Mouse (Mus musculus) right cerebral cortex, adult 18-20 months (tissue): ENCODE data around the gene Arhgef28.

Experiments
- DNase-seq: peaks from one replicate; pipeline ENCODE4 v3.0.0; 2022; ENCODE audit warnings: mixed read lengths

Gene Arhgef28

DNA sequence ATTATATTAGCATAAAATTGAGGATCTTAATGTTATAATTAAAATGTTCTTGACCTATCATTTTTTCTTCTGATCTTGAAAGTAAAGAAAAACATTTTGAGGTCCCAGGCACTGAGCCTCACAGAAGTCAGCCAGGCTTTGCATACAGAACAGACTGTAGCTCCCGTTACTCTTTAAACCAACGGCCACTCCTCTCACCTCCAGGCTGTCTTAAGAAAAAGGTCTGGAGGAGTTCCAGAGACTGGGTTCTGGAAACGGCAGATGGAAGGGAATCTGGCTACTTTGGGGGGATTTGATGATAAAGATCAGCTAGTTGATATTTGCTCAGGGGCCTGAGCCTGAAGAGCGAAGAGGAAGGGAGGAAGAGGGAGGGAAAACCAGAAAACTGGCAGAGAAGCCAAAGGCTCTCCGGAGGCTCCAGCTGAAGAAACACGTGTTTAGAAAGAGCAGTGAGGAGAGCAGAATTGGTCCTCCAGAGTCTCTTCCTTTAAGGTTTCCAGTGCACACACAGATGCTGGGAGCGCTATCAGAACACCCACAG, 251.2 kb downstream of the Arhgef28 start:
- DNase-seq = no peak

DNA sequence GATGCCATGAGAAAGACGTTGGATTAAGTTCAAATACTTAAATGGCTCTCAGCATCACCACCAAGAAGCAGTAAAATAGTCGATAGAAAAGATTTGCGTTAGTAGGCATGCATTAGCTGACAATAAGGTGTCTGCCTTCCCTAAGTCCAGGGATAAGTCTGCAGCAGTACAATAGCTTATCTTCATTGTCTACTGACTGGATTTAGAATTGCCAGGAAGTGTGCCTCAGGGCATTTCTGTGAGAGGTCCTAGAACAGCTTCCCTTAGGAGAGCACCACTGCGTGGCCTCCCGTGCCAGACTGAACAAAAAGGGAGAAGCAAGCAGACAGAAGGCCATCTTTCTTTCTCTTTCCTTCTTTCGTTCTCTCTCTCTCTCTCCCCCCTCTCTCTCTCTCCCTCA, 252.2 kb downstream of the Arhgef28 start:
- no peak for DNase-seq

DNA sequence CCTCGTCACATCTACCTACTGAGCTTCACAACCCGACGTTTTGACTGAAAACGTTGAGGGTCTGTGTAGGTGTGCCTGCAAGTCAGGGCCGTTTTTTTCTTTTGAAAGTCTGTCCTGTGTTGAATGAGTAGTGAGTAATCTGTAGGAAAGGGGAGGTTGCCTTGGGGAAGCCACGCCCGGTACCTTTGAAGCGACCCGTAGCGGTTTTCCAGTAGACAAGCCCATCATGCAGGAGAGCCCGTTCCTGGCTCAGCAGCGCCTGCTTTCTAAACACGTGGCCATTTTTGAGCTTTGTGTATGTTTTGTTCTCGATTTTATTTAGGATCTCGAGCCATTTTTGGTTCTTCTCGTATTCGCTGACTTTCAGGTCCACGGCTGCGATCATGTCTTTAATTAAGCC, 252.7 kb downstream of the Arhgef28 start:
- DNase-seq = no peak

DNA sequence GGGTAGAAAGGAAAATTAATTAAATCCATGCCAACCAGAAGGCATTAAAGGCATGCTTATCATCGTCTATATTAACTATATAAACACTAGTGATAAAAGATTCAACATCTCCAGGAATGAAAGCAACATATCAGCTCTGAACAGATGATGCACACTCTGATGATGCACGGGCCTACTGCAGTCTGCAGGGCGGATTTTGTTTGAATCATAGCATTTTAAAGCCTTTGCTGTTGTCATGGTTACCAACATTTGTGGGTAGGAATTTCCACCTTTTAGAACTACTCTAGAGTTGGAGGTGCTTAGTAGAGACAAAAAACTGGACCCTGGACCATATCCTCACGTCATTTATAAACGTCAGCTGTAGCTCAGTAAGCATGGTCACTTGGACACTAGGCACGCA, 257.4 kb downstream of the Arhgef28 start:
- no peak for DNase-seq

DNA sequence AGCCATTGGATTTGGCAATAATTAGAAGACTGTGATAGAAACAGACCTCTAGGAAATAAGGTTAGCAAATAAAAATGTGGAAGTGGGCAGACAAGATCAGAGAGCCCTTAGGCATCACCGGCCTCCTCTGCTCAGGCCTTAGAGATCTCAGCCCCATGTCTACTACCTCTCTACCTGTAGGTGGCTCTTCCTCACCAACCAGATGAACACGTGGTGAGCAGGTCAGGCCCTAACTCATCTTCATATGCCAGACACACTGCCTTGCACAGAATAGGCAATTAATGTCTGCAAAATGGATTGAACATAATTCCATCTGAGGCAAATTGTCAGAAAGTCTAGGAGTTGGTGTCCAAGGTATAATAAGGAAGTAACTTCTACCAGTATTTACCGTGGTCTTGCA, 258.6 kb downstream of the Arhgef28 start:
- no peak for DNase-seq

DNA sequence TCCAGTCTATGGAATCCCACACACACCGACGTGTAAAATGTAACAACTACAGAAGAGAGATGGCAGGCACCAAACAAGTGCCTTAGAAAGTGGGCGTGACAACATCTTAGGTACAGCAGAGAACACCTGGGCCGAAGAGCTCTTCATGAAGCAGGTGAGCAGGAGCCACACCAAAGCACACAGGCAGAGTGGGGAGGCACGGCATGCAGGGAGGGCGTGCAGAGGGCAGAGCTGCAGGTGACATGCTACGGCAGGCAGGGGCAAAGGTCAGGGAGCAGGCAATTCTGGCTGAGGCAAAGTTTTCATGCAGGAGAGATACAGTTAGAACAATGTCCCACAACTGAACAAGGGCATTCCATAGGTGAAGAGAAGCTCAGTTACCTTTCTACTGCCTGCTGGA, 259.8 kb downstream of the Arhgef28 start:
- DNase-seq = no peak

DNA sequence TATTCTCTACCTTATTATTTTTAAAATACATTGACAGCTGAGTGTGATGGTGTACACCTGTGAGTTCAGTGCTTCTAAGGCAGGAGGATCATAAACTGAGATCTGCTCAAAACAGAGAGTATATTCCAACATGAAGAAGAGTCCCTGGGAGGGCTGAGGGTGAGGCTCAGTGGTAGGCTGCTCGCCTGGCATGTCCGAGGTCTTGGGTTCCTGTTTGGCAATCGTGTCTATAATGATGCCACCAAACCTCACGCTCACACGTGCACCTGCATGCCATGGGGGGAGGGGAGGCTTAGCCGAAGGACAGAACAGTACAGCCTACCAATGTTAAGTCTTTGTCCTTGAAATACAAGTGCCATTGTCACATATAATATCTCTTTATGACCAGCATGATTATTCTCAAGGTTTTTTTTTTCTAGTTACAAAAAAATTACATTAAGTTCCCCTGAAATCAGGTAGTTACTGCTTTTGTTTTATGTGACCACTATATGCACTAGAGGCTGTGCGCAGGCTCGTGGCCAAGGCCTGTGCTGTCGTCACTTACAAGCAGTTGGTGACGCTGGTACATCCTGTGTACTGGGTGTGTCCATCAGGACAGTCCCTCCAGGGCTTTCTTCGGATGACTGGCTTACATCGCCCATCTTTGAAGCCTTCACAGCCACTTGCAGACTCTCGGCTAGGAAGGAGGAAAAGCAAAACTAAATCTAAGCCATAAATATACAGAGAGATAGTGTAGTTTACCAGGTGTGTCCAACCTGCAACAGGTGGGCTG, 264.1 kb downstream of the Arhgef28 start:
- no peak for DNase-seq

DNA sequence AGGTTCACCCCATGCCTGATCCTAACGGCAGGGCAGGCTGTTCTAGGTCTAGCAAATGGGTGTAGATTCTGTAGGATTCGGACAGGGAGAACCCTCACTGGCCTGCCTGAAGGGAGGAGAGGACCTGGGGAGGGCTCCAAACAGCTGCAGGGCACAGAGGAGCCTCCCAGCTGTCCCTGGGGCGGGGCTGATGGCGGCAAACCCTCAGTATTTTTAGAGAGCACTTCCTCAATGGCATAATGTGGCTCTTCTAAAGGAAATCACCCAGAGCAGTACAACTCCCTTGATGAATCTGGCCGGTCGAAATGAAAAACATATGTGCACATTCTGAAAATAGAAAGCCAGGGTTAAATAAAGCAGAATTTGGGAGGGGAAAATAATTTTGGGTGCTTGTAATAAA, 265.1 kb downstream of the Arhgef28 start:
- no peak for DNase-seq

DNA sequence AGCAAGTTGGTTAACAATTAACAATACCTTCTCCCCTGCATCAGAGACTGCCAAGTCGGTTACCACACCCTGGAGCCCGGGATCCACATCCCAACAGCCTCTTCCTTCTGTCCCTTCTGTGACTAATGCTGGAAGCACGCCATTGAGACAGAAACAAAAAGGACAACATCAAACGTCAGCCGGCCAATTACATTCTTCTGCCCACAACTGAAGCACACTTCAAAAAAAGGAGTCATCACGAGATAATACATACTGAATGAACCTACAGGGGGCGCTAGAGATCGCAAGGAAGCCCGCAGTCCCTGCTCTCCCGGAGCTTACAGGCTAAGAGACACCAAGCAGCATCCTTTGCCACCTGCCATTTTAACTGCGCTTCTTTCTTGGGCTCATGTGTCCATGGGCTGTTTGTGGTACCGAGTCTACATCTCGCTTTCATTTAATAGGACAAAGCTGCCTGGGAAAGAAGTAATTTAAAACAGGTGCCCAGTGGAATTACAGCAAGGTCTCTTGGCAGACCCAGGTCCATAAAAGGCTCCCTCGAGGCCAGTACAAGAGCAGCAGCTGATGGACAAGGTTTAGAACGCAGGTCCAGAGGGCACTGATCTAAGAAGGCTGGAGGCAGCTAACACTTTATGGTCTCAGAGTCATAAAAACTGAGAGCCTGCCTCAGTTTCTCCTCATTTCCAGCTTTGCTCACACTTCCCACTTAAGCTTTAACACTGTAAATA, 266.6 kb downstream of the Arhgef28 start:
- DNase-seq = no peak

DNA sequence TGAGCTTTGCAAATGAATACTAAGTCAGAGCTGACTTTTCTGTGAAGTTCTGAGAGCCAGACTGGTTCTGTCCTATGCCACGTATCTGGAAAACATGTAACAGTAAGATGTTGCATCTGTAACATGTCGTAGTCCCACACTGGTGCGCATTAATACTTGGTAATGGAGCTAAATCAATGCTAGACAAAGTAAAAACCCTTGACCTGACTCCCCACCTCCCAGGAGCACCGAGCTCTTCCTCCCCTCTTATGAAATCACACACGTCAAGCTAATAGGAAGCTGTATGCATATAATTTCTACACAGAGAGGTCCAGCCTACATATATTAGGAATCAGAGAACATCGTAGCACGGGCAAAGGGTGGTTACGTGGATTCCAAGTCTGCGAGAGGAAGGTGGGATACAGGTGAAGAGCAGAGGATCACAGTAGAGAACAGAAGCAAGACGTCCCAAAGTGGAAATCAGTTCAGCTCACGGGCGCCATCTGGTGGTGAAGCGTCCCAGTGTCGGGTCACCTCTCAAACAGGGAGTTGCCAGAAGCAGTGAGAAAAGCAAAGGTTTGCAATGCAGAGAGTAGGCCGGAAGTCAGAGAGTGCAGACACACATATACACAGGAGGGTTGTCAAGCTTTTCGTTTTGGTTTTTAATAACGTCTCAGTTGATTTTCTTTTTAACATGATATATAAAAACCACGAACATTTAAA, 267.5 kb downstream of the Arhgef28 start:
- peak; percentile 87 for DNase-seq

DNA sequence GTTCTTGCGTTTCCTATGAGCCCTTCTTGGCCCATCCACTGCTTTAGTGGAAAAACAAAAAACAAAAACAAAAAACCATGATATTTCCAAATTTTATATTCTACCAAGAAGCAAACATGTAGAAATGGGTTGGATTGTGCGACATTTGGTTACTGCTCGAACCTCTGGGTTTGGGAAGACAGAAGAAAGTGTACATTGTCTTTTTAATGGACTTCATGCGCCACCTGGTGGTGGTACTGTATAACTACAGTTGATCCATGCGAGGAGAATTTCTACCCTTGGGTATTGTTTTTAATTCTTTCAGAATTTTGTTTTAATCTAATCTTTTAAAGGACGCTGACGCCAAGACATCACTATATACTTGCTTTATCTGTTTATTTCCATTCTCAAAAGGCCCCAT, 268.3 kb downstream of the Arhgef28 start:
- peak; percentile 60 for DNase-seq

DNA sequence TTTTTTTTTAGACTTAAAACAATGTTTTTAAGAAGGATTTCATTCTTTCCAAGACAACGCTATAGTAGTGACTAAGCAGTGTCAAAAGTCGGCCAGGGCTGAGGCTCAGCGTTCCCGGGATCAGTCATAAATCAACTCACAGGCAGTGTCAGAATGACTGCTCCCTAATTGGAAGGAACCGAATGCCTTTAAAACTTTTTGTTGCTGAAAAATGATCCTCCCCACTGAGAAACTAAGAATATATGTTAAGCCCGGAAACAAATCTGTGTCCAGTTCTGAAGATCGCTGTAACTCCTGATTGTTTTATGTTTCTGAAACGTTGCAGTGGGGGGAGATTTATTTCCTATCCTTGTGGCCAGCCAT, 278.1 kb downstream of the Arhgef28 start:
- DNase-seq = no peak

DNA sequence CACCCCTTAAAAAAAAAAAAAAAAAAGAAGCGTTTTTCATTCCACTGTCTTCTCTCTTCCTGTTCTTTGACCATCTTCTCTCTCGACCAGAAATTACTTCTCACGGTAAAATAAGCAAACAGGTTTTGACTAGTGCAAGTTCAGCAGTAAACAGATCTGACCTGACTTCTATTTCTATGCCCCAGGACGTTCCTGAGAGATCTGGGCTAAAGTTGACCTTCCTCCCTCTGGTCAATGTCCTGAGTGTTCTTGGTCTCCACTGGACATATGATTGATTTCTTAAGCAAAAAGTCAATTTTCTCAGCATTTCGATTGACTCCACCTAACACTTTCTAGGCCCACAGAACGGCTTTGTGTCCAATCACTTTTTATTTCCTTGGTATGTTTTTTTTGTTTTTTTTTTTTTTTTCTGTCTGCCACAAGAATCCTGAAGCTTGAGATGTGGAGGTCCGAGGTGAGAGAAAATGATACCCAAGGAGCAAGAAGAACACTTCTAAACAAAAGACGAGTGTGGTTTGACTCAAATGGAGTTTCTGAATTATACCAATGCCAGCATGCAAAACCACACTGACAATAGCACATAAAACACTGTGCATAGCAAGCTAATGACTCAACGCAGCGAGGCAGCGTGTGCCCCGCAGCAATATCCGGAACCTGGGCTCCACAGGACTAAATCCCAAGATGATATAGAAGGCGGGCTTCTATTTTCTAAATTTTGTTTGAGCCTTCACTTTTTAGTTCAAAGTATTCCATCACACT, 278.7 kb downstream of the Arhgef28 start:
- no peak for DNase-seq

DNA sequence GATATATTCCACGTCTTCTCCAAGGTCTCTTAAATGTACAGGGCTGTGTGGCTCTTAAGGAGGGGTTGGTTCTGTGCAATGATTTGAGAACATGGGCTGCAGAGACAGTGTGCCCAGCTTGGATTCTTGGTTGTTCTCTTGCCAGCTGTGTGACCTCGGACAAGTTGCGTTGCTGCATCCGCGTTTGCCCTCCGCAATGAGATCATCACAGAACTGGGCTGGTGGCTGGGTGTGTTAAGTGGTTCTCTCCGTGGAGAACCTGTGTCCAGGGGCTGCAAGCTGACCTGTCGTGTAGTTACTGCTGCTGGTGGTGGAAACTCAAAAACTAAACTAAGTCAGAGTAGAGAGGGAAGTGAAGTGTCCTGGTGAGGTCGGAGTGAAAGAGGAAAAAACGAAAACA, 279.9 kb downstream of the Arhgef28 start:
- DNase-seq = no peak

DNA sequence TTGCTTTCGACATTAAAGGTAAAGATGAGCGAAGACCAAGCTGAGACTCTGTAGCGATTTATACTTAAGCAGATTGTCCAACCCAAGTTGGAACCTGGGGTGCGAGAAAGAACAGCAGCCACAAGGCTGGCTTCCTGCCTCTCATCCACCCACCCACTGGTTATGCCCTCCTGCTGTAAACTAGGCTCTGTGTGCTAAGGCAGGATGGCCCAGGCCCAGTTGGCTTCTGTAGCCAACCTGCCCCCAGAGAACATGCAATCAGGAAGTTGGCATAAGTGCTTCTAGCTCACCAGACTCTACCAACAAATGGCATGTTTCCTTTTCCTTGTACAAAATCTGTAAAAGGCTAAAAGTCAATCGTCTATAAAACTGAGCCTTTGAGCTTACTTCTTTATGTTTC, 283.2 kb downstream of the Arhgef28 start:
- DNase-seq = peak; percentile 48

DNA sequence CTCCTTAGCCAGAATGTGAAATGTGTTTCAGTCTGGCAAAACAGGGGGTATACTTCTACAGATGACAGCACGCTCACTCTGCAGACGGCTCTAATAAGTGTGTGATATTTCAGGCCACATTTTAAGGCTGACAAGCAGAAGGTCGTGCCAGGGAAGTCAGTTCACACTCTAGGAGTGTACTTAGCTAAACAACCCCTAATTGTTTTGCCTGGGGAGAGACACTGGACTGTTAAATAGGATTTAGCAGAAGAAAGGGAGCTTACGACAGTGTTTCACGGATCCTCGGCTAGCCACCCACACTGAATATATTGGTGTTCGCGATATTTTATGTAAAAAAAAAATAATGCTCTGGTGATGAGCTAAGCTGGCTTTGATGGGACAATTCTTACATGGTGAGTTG, 286.6 kb downstream of the Arhgef28 start:
- DNase-seq = no peak

DNA sequence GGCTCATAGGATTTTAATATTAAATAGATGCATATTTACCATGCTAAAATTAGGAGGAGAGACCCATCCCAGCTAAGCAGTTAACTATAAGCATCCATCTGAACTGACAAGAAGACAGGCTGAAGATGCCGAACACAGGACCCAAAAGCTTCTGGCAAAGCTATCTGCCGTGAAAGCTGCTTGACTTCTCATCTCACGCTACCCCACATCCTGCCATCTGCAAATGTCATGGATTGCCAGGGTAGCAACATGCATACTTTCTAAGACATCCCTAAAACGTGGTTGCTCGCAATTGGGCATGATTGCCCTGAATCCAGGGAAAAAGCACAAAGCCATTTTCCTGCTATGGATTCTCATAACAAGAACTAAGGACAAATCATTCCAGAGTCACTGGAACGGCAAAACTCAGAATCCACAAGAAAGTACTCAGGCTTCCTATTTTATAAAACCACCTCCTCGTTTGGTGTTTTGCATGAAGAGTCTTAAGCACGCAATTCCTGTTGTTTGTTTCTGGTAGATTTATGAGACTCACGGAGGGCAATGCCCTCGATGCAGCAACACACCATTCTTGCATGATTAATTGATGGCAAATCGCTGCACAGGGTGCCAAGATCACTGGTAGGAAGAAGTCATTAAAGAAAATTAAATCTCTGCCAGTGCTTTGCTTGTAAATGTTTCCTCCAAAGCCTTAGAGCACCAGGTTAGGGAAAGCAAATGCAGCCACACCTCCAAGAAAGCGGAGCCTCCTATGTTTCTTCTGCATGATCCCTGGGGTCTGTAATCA, 287.9 kb downstream of the Arhgef28 start:
- DNase-seq = no peak

DNA sequence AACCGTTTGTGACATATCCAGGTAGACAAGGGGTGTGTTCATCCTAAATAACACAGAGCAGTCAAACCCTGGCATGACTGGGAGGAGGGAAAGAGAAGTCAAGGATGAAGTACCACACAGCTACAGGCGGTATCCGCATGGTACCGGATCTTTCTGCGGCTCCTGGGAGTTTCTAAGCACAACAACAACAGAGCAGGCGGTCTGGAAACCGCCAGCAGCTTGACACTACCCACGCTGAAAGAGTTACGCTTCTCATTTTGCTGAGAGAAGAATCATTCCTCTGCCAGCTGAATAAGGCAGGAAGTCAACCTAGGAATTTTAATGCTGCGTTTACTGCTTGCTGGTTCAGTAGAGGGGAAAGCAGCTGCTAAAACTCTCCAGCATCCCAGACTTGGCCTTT, 295.2 kb downstream of the Arhgef28 start:
- peak; percentile 84 for DNase-seq

DNA sequence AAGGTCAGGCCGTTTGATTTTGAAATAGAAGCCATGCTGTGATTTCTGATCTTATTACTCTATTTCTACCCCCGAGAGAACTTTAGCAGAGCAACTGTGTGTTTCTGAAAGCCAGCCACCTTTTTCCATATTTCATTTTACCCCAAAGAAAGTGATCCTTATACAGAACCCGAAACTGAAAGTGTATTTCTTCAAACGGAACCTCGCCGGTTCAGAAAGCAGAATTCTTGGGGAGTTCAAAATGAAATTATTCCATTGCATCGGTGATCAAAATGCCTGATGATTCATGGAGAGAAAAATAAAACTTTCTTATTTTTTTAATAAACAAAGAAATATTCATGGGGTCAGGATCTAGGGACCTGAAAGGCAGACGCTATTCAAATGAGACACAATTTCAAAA, 303.4 kb downstream of the Arhgef28 start:
- DNase-seq = no peak

DNA sequence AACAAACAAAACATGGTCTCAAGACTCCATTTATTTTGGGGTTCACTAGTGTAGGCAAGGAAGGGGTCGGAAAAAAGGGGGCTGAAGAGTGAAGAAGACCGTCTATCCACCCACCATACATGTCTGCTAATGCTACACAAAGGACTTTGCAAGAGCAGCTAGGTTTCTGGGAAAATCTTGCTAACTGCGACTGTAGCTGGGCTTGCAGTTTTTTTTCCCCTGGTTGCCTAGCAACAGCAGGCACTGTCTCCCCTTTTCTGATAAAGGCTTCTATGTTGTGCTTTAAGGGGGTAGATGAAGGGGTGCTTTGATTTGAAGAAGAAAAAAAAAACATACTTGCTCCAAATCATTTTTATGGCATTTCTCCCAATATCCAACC, 305.9 kb downstream of the Arhgef28 start:
- DNase-seq = peak; percentile 73

DNA sequence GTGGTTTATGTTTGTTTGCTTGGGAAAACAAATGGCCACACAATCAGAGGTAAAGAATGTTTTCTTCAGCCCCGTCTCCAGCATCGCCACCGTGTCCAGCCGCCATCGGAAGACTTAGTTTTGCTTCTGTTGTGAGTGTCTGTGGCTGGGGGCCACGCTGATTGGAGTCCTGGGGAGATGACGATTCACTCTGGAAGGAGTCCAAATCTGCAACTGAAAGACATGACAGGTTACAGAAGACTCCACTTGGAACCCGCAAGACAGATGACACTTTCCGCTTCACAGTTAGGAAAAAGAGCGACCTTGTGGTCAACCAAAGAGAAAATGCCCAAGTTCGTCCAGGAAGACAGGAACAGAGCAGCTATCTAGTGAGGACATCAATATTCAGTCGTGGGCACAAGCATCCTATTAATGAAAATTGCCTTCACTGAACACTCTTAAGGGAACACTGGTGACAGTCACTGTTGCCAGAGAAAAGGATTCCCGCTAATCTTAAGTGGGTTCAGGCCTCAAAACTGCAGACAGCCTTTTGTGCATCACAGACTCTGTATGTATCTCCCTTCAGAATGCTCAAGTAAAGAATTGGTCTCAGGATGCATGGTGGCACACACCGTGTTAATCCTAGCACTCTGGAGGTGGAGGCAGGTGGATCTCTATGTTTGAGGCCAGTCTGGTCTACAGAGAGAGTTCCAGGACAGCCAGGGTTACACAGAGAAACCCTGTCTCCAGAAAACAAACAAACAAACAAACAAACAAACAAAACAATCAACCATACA, 306.4 kb downstream of the Arhgef28 start:
- no peak for DNase-seq
